ENCODE assay signal across 10 mouse cellular contexts in genomic region chr7:81725986-81726727, GRCm38 (mm10). TPM values are rescaled to one million over a fixed set of nuclear protein-coding genes. Genes with fewer than 3 reads are reported as not detected.
DNase-seq lines count a peak whose midpoint lies in the region; ATAC-seq and TF ChIP-seq lines count a peak whose summit lies in the region.
"Had no signal": no experiment of that assay in that cellular context is flagged by ENCODE, and none has a peak within 500 bp of the region (broad histone marks: within the 10 kb centered on the region; RNA-seq: fewer than 3 reads in every experiment).

No protein-coding gene starts in this region.

- no peaks in the 10 kb centered on the region for H3K36me3 ChIP-seq in lung, embryonic 15.5 days
- no peaks in the 10 kb centered on the region for H3K36me3 ChIP-seq in limb, embryonic 13.5 days
- H3K36me3 ChIP-seq: embryonic facial prominence, embryonic 13.5 days; hindbrain, embryonic 15.5 days had no signal

- no peak for ATAC-seq in lung, embryonic 15.5 days (ENCODE audit: borderline replicate concordance, extremely low read depth, low FRiP score, low TSS enrichment)
- peak; percentile 30 for ATAC-seq in limb, embryonic 13.5 days (ENCODE audit: low FRiP score, low read depth)
- no peak for ATAC-seq in activated CD4-positive, CD25-positive, alpha-beta regulatory T cell, adult 4 months

- H3K27ac ChIP-seq in lung, embryonic 15.5 days: peak overlapping the region; percentile 31
- H3K27ac ChIP-seq in limb, embryonic 13.5 days: peak overlapping the region; percentile 63; the same call in 1 of the 2 replicates
- H3K27ac ChIP-seq in olfactory bulb, adult 2 months (ENCODE audit: insufficient read depth, low read depth, low read length): peak overlapping the region; percentile 26
- H3K27ac ChIP-seq: embryonic facial prominence, embryonic 13.5 days; hindbrain, embryonic 15.5 days had no signal

- no peak for TF ChIP-seq POLR2A in olfactory bulb, adult 2 months (IDR thresholded peaks at IDR 0.05; ENCODE audit: insufficient read depth, low read depth, low read length)

- no peak overlapping the region for H3K9ac ChIP-seq in lung, embryonic 15.5 days
- H3K9ac ChIP-seq in limb, embryonic 13.5 days: no peak overlapping the region
- H3K9ac ChIP-seq: embryonic facial prominence, embryonic 13.5 days; hindbrain, embryonic 15.5 days had no signal

- H3K4me1 ChIP-seq in lung, embryonic 15.5 days: peaks cover 9% of the 10 kb centered on the region; the same call in 1 of the 2 replicates
- peaks cover 27% of the 10 kb centered on the region for H3K4me1 ChIP-seq in limb, embryonic 13.5 days
- peaks cover 20% of the 10 kb centered on the region for H3K4me1 ChIP-seq in olfactory bulb, adult 2 months (ENCODE audit: control insufficient read depth, insufficient read depth, low read length)
- H3K4me1 ChIP-seq: hindbrain, embryonic 15.5 days had no signal

- no peaks in the 10 kb centered on the region for H3K9me3 ChIP-seq in lung, embryonic 15.5 days
- no peaks in the 10 kb centered on the region for H3K9me3 ChIP-seq in limb, embryonic 13.5 days
- H3K9me3 ChIP-seq: embryonic facial prominence, embryonic 13.5 days; hindbrain, embryonic 15.5 days had no signal

- 47% methylated on average over 18 of the region's 18 CpGs for WGBS in lung, embryonic 15.5 days
- WGBS in limb, embryonic 13.5 days: 31% methylated on average over 18 of the region's 18 CpGs
- WGBS in olfactory bulb, adult 2 months: 38% methylated on average over 18 of the region's 18 CpGs

- no peaks in the 10 kb centered on the region for H3K27me3 ChIP-seq in lung, embryonic 15.5 days
- no peaks in the 10 kb centered on the region for H3K27me3 ChIP-seq in limb, embryonic 13.5 days
- H3K27me3 ChIP-seq: embryonic facial prominence, embryonic 13.5 days; hindbrain, embryonic 15.5 days had no signal

- H3K4me2 ChIP-seq in lung, embryonic 15.5 days: peak overlapping the region; percentile 11; the same call in 1 of the 2 replicates
- peak overlapping the region; percentile 25 for H3K4me2 ChIP-seq in limb, embryonic 13.5 days (replicated peaks)
- H3K4me2 ChIP-seq: embryonic facial prominence, embryonic 13.5 days; hindbrain, embryonic 15.5 days had no signal

- no peak overlapping the region for H3K4me3 ChIP-seq in lung, embryonic 15.5 days
- no peak overlapping the region for H3K4me3 ChIP-seq in limb, embryonic 13.5 days
- H3K4me3 ChIP-seq in olfactory bulb, adult 2 months (ENCODE audit: insufficient read depth, low read depth, low read length): no peak overlapping the region
- H3K4me3 ChIP-seq: embryonic facial prominence, embryonic 13.5 days; hindbrain, embryonic 15.5 days had no signal

- no peak for TF ChIP-seq CTCF in olfactory bulb, adult 2 months (IDR thresholded peaks at IDR 0.05; ENCODE audit: insufficient read depth, low read depth, low read length)

- DNase-seq in lung, postnatal 14 days: no peak
- DNase-seq in heart, adult 9 months (ENCODE audit: low spot score in 2 of 2): peak; percentile 16 to 34
- DNase-seq in yolk sac, embryonic 10.5 days (ENCODE audit: low spot score): no peak
- no peak for DNase-seq in ovary, postnatal 10 days (ENCODE audit: low spot score)

RNA-seq across cellular contexts. Expression of gene Homer2, which starts 18.8 kb away (rescaled TPM):
- 41.1 and 45.3 TPM in 2 replicates for polyA plus RNA-seq in lung, embryonic 15.5 days (2015; fragmentation: Nextera tagmentation; extraction: Ambion mirVana)
- 35.2 and 36.7 TPM in 2 replicates for polyA plus RNA-seq in limb, embryonic 13.5 days (2015; fragmentation: Nextera tagmentation; extraction: Ambion mirVana)
- polyA plus RNA-seq in olfactory bulb, adult 2 months (2012; ENCODE audit: insufficient read depth, insufficient read length, low replicate concordance, missing spikeins): not detected in 2 replicates
- polyA plus RNA-seq in activated CD4-positive, CD25-positive, alpha-beta regulatory T cell, adult 4 months (2017; shearing (Covaris generic)): under 1 TPM in 1 of 2 experiments, not detected in 1; 0.41 TPM

RNA-seq across cellular contexts. Expression of gene Ramac, which starts 36.6 kb away (rescaled TPM):
- 134 and 139 TPM in 2 replicates for polyA plus RNA-seq in lung, embryonic 15.5 days (2015; fragmentation: Nextera tagmentation; extraction: Ambion mirVana)
- 118 and 124 TPM in 2 replicates for polyA plus RNA-seq in limb, embryonic 13.5 days (2015; fragmentation: Nextera tagmentation; extraction: Ambion mirVana)
- not detected in 2 replicates for polyA plus RNA-seq in olfactory bulb, adult 2 months (2012; ENCODE audit: insufficient read depth, insufficient read length, low replicate concordance, missing spikeins)
- polyA plus RNA-seq in activated CD4-positive, CD25-positive, alpha-beta regulatory T cell, adult 4 months (2017; shearing (Covaris generic)): 100 to 1,000 TPM; 159 to 170 TPM

Comparison
In these comparisons a context has a peak if more than half of its experiments do, and no peak if none do; other contexts are left out.
1. DNase-seq: peak in heart, adult 9 months (2 of 2); none in lung, postnatal 14 days (single experiment), yolk sac, embryonic 10.5 days (single experiment) and ovary, postnatal 10 days (single experiment).
2. Peak in every context shown above with its lines, with median percentiles within 50 percentile points of each other: H3K27ac ChIP-seq.